Mouse (Mus musculus): ENCODE results near the gene Ctsz.

Gene Ctsz

GRCm38 (mm10) chr2:174438737-174439449 lies at the start of gene Ctsz:
Ctsz (minus strand) TSS chr2:174439039.
- peak; percentile 46 to 73 for DNase-seq (ENCODE audit: low spot score in 2 of 2)

DNA sequence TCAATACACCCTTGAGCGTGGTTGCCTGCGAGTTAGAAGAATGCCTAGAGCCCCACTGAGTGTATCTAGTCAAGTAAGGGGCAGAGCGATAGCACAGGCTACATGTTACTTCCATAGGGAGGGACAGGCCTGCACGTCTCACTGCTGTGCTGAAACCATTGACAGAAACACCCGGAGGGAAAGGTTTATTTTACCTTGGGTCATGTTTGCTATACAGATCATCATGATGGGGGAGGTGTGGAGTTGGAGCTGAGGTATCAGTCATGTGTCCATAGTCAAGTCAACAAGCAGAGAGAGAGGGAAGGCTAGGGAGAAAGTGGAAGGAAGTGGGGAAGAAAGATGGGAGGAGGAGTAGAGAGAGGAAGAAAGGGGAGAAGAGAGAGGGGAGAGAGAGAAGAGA lies 48.2 kb upstream of the Ctsz start:
- DNase-seq (ENCODE audit: low spot score in 2 of 2), result no peak

DNA sequence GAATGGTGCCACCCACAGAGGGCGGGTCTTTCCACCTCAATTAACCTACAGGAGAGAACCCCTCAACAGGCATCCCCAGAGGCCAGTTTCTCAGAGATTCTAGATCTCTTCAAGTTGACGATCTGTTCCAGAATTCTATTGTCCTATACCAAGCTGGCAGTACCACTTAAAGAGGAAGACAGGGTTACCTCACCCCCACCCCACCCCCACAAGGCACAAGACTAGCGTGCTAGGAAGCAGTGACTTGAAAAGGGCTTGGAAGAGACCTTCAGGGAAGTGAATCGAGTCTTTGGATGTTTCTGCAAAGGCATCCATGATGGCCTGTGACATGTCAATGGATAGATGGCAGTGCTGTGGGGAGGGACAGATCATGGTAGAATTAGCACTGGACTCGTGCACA lies 39.9 kb upstream of the Ctsz start:
- no peak for DNase-seq (ENCODE audit: low spot score in 2 of 2)

GRCm38 (mm10) chr2:174477543-174478319 lies 38.9 kb upstream of the Ctsz start:
- no peak for DNase-seq (ENCODE audit: low spot score in 2 of 2)

DNA sequence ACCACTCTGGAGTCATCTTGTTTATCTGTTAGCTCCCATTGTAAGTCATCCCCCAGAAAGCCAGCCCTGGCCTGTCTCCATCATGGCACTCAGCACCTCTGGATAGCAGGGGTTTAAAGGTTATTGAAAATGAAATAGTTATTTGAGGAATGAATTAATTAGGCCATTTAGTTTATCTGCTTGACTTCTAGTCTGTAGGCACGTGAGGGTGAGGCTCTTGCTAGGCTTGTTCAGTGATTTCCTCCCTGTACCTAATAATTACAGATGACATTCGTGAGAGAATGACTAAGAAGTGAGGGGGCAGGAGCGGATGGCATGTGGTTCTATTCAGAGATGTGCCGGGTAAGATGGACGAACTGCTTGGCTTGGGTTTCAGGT lies 34.7 kb upstream of the Ctsz start:
- DNase-seq (ENCODE audit: low spot score in 2 of 2), result no peak

DNA sequence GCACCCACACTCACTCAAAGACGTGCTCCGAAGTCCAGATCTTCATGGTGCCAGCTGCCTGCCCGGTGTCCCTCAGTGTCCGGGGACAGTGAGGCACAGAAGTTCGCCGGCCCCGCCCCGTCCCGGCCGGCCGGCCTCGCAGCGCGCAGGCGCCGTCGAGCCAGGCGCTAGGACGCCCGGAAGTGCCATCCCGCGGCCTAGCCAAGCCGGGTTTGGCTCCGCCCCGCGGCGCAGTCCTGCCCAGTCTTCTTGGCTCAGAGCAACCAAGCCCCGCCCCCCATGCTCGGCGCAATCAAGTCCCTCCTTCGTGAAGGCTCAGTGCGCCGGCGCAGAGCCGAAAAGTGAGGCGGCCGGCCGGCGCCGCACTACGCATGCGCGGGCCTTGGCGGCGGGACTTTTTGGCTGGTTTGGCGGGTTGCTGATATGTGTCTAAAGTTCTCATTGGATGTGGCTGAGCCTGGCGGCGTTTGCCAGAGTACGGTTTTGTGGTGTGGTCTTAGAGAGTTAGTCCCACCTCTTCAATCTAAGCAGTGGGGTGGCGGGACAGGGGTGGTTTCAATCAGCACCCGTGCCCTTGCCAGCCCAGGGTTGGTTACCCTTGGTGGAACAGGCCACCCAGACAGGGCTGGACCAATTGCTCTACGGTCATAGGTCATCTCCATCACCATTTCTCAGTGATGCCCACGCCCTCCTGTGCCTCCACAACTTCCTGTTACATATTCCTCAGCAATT lies 34.1 kb upstream of the Ctsz start, which contains the start of gene Prelid3b:
Gene Prelid3b (minus strand): TSS at position 264 of the 732 bp plus-strand sequence.
- DNase-seq (ENCODE audit: low spot score in 2 of 2), result peak; percentile 98 to 99

DNA sequence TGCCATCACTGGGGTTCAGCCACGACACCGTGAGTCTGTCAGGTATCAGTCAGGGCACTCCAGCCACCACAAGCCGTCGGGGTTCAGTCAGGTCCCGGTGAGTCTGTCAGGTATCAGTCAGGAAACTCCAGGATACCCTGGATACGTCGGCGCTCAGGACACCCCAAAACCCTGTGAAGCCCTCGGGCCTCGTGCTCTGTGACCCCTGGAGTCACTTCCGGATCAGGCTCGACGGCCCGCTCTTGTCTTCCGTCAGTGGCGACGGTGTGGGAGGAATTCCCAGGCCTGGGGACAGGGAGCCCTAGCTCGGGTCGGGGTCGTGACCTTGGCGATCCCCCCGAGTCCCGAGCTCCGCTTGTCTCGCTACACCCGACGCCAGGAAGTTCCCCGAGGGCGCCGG lies 33.6 kb upstream of the Ctsz start:
- peak in 1 of 2 experiments; percentile 4 for DNase-seq (ENCODE audit: low spot score in 2 of 2)

GRCm38 (mm10) chr2:174470786-174471405 lies 32.1 kb upstream of the Ctsz start:
- DNase-seq (ENCODE audit: low spot score in 2 of 2), result no peak

DNA sequence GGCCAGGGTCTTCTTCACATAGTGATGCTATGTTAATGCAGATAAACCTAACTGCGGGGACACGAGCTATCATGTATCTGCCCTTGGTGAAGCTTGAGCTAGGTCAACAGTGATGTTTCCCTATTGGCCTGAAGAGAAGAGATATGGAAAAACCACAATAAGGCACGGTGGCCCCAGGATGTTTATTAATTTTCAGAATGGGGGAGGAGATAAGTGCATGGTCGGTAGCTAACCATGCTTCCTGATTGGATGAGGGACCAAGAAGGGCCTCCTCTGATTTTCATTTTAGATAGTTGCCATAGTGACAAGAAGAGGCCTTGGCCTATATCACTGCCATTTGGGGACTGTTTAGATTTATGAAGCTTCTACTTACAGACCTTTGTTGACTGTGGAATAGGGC lies 31.5 kb upstream of the Ctsz start:
- no peak for DNase-seq (ENCODE audit: low spot score in 2 of 2)

GRCm38 (mm10) chr2:174463789-174464523 lies 25.1 kb upstream of the Ctsz start, which contains the start of gene Atp5e:
Atp5e (minus strand) TSS chr2:174464105.
- DNase-seq (ENCODE audit: low spot score in 2 of 2), result peak; percentile 93 to 96

DNA sequence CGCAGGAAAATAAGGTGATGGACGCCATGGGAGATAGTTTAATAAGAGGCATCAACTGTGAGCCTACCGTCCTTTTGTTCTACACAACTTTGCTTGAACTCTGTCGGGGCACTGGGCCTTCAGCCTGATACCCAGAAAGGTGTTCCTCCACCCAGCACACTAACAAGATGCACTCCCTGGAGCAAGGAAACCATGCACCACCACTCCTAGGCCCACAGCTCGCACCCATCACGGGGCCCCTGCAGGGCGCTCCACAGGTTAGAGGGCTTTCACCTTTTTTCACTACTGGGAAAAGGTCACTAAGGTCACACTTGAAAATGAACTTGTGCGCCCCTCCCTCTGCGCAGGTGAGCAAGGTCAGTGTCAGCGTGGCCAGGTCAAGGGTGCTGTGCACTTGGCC lies 24.5 kb upstream of the Ctsz start:
- DNase-seq (ENCODE audit: low spot score in 2 of 2), result no peak

- no peak for DNase-seq (ENCODE audit: low spot score in 2 of 2)
Observed at GRCm38 (mm10) chr2:174459365-174459764, 20.5 kb upstream of the Ctsz start.

DNA sequence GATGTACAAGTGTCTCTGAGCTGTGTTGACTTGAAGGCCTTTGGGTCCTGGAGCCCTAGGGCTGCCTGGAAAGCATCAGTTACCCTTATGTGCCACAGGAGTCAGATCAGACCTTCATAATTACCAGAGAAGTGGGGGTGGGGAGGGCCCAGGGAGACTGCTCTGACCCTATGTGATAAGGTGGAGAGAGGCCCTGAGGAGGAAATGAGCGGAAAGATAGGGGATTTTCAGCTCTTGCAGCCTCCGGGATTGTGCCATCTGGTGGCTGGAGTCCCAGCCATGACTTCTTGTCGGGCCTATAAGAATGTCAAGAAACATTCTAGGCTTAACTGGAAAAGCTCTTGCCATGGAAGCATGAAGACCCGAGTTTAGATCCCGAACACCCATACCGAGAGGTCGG lies 14.8 kb upstream of the Ctsz start:
- no peak for DNase-seq (ENCODE audit: low spot score in 2 of 2)

DNA sequence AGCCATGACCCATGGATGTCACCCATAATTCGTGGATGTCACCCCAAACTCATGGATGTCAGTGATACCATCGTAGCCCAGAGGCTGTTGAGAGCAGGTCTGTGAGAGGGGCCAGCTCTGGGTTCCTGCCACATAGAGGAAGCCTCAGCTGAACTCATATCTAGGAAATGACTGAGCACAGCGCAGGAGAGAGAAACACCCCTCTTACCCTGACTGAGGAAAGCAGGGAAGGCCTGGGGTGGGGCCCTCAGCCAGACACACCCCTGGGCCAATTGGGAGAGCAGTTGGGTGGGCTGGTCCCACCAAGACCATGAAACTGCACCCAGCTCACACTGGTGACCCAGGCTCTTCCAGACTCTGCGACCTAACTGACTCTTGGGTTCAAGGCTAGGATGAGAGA lies 11.5 kb upstream of the Ctsz start, which contains the start of gene Tubb1:
Gene Tubb1 (plus strand): TSS at position 343 of the 400 bp plus-strand sequence.
- no peak for DNase-seq (ENCODE audit: low spot score in 2 of 2)

DNA sequence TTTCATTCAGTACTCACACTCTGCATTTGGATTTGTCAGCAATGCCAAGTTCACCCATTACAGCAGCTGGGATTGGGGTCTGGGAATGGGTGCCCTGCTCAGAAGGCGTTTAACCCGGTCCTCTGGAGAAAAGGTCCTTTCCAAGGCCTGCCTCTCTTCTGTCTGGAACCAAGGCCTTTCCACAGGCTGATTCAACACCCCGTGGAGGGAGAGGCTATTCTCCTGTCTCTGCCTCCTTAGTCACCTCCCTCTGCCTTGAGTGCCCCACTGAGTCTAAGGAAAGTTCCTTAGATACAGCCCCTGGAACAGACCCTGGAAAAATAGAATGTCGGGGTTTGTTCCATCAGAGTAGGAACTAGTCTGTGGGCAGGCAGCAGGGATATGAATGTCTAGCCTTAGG lies 9.6 kb upstream of the Ctsz start:
- DNase-seq (ENCODE audit: low spot score in 2 of 2), result no peak

- no peak for DNase-seq (ENCODE audit: low spot score in 2 of 2)
Observed at GRCm38 (mm10) chr2:174446905-174447304, 8.1 kb upstream of the Ctsz start.

DNA sequence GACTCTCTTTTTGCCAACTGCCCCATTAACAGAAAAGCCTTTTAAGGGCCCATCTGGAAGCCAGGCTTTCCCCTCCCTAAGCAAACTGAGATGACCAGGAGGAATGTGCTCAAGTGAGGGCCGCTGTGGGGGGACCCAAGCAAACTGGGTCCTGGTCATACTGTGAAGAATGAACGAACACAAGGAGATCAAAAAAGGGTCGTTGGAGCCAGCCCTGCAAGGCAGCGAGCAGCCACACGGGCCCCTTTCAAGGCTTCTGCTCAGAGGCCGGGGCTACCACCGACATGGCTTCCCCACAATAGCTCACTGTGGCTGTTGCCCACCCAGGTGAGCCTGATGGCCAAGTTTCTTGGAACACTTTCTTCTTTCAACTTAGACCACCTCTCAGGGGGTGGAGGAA lies 7.7 kb upstream of the Ctsz start:
- DNase-seq (ENCODE audit: low spot score in 2 of 2), result no peak

DNA sequence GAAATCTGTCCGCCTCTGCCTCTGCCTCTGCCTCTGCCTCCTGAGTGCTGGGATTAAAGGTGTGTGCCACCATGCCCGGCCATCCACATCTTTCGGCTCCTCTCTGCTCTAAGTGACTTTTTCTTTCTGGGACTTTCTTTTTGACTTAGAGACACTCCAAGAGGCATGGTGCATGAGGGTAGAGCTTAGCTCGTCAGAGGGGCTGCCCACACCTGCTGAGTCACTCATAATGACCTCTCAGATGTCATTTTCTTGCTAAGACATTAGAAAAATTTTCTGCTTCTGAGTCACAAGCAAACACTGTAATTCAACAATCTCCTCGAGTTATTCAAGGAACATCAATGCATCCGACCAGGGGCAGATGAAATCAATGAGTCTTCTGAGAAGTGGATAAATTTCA lies 6.2 kb upstream of the Ctsz start:
- DNase-seq (ENCODE audit: low spot score in 2 of 2), result no peak

DNA sequence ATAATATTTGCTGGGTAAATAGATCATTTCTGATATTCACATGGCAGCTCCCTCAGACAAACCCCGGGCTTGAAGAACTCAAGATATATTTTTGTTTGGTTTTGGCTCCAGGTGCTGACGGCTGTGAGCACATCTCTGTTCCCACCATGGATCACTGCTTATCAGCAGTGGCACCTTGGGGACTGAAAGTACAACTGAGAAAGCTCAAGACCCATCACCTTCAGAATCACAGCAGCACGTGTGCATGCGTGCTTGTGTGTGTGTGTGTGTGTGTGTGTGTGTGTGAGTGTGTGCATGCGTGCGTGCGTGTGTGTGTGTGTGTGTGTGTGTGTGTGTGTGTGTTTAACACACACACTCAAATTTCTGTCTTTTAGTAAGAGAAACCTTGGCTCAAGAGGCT lies 5.5 kb upstream of the Ctsz start:
- no peak for DNase-seq (ENCODE audit: low spot score in 2 of 2)

DNA sequence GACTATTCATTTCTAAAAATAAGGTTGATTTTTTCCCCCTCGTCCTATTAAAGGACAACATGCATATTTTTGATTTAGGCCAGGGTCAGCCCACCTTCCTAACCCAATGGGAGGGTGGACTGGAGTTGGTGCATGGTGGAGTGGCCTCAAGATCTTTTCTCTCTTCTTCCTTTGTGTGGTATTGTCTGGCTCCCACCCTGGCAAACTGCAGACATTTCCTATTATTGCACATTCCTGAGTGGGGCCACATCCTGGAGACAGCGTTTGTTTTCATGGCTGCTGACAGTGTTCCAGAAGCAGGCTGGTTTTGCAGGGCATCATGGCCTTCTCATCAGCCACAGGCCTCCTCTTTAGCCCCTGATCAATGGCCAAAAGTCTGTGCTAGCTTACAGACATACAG lies 4.2 kb upstream of the Ctsz start:
- DNase-seq (ENCODE audit: low spot score in 2 of 2), result no peak

DNA sequence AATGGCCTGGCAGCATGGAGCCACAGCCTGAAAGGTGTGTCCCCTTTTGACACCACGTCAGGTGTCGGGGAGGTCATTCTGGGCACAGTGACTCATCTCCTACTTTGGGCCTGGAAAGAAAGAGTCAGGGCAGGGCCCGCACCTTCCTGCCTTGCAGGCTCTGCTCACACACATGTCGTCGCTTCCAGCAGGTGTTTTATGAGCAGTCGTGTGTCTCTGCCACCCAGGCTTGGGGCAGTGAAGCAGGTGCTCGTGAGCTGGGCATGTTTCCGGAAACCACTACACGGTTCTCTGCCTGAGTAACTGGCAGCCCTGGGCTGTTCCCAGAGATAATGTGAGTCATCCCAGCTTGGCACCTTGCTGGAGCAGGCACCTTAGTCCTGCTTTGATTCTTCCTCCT lies 3.6 kb upstream of the Ctsz start:
- DNase-seq (ENCODE audit: low spot score in 2 of 2), result no peak
